Mouse (Mus musculus): Measurements from ENCODE around the gene Apoc3. TPM values are rescaled to one million over a fixed set of nuclear protein-coding genes. Genes with fewer than 3 reads are reported as not detected.

Gene Apoc3
- total and polyA plus RNA-seq, 3 experiments: not detected

DNA sequence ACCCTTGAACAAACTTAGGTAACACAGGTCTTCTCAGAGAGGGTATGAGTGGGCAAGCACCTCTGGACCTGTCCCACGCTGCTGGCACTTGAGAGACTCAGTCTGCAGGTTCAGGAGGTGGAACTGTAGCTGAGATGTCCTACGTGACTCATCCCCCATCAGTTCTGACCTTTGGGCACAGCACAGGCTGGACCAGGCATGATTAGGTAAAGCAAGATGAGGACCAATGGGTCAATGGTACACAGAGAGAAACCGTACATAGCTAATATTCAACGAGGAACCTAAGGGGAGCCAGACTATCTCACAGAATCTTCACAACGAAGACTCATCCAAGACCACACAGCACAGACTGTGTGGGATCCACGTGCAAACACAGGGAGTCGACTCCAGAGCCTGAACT, 3.4 kb upstream of the Apoc3 start:
- Histone ChIP-seq H3K27me3 (ENCODE audit: control insufficient read depth in 1 of 2, insufficient read depth in 2 of 2, low read length in 2 of 2) (no peaks in the 10 kb centered on the region), H3K9ac (ENCODE audit: control insufficient read depth, low read depth, low read length, poor library complexity, severe bottlenecking) (no peak overlapping the region), H3K27ac (ENCODE audit: control insufficient read depth, low read depth, low read length) (no peak overlapping the region), H3K79me2 (ENCODE audit: control insufficient read depth, insufficient read depth, low read length, poor library complexity) (no peaks in the 10 kb centered on the region), H3K9me3 (replicated peaks; ENCODE audit: insufficient read depth, low read length) (no peaks in the 10 kb centered on the region), H3K4me1 (ENCODE audit: control insufficient read depth in 1 of 2, insufficient read depth in 2 of 2, low read length in 2 of 2) (no peaks in the 10 kb centered on the region), H3K4me3 (ENCODE audit: control insufficient read depth in 1 of 2, insufficient read depth in 1 of 2, low read depth in 2 of 2, low read length in 2 of 2) (no peak overlapping the region), H3K36me3 (ENCODE audit: control insufficient read depth in 1 of 2, insufficient read depth in 2 of 2, low read length in 2 of 2) (no peaks in the 10 kb centered on the region)
- DNase-seq (ENCODE audit: low read depth, low spot score): no peak
- no peak for TF ChIP-seq GATA1 (IDR thresholded peaks at IDR 0.05; ENCODE audit: low read depth, low read length)
- TF ChIP-seq E2F4 (IDR thresholded peaks at IDR 0.05; ENCODE audit: borderline replicate concordance, low read depth, low read length): no peak
- no peak for TF ChIP-seq CHD1 (IDR thresholded peaks at IDR 0.05; ENCODE audit: low read depth, low read length)
- TF ChIP-seq ETS1 (IDR thresholded peaks at IDR 0.05; ENCODE audit: low read depth, low read length): no peak
- no peak for TF ChIP-seq POLR2A (IDR thresholded peaks at IDR 0.05; ENCODE audit: control insufficient read depth in 1 of 2, insufficient read depth in 1 of 2, low read depth in 1 of 2, low read length in 2 of 2, poor library complexity in 1 of 2)
- no peak for TF ChIP-seq ZNF384 (IDR thresholded peaks at IDR 0.05; ENCODE audit: low read depth, low read length)
- TF ChIP-seq ZC3H11A (IDR thresholded peaks at IDR 0.05; ENCODE audit: low read depth, low read length): no peak
- TF ChIP-seq TAL1 (IDR thresholded peaks at IDR 0.05; ENCODE audit: low read length): no peak
- TF ChIP-seq MYB (IDR thresholded peaks at IDR 0.05; ENCODE audit: low read depth, low read length): no peak
- TF ChIP-seq EP300 (IDR thresholded peaks at IDR 0.05; ENCODE audit: low read depth in 1 of 2, low read length in 2 of 2): no peak
- no peak for TF ChIP-seq BHLHE40 (IDR thresholded peaks at IDR 0.05; ENCODE audit: borderline replicate concordance, low read depth, low read length)
- no peak for TF ChIP-seq POLR2AphosphoS2 (IDR thresholded peaks at IDR 0.05; ENCODE audit: low read length)
- TF ChIP-seq GABPA (IDR thresholded peaks at IDR 0.05; ENCODE audit: low read depth, low read length): no peak
- TF ChIP-seq ZMIZ1 (IDR thresholded peaks at IDR 0.05; ENCODE audit: low read depth, low read length): no peak
- no peak for TF ChIP-seq MXI1 (IDR thresholded peaks at IDR 0.05; ENCODE audit: low read depth, low read length)
- TF ChIP-seq CHD2 (IDR thresholded peaks at IDR 0.05; ENCODE audit: low read length): no peak
- no peak for TF ChIP-seq MAZ (IDR thresholded peaks at IDR 0.05; ENCODE audit: low read depth, low read length)
- no peak for TF ChIP-seq HCFC1 (IDR thresholded peaks at IDR 0.05; ENCODE audit: low read depth, low read length)
- TF ChIP-seq JUND (IDR thresholded peaks at IDR 0.05; ENCODE audit: low read depth, low read length): no peak
- no peak for TF ChIP-seq SMC3 (IDR thresholded peaks at IDR 0.05; ENCODE audit: low read depth, low read length)

- Histone ChIP-seq H3K27ac (ENCODE audit: control insufficient read depth, low read depth, low read length) (no peak overlapping the region), H3K36me3 (ENCODE audit: control insufficient read depth in 1 of 2, insufficient read depth in 2 of 2, low read length in 2 of 2) (no peaks in the 10 kb centered on the region), H3K79me2 (ENCODE audit: control insufficient read depth, insufficient read depth, low read length, poor library complexity) (no peaks in the 10 kb centered on the region; the same call in 1 of the 2 replicates), H3K4me3 (ENCODE audit: control insufficient read depth in 1 of 2, insufficient read depth in 1 of 2, low read depth in 2 of 2, low read length in 2 of 2) (no peak overlapping the region), H3K9ac (ENCODE audit: control insufficient read depth, low read depth, low read length, poor library complexity, severe bottlenecking) (no peak overlapping the region), H3K4me1 (ENCODE audit: control insufficient read depth in 1 of 2, insufficient read depth in 2 of 2, low read length in 2 of 2) (0 out of 4 replicates have a peak, but pooled peaks cover 0 to 3% of the 10 kb centered on the region in 2 experiments), H3K27me3 (ENCODE audit: control insufficient read depth in 1 of 2, insufficient read depth in 2 of 2, low read length in 2 of 2) (no peaks in the 10 kb centered on the region), H3K9me3 (replicated peaks; ENCODE audit: insufficient read depth, low read length) (no peaks in the 10 kb centered on the region)
- TF ChIP-seq ZNF384 (IDR thresholded peaks at IDR 0.05; ENCODE audit: low read depth, low read length): no peak
- TF ChIP-seq CHD2 (IDR thresholded peaks at IDR 0.05; ENCODE audit: low read length): no peak
- no peak for DNase-seq (ENCODE audit: low read depth, low spot score)
Observed at GRCm38 (mm10) chr9:46235649-46236048, 213 bp upstream of the Apoc3 start.
